ENCODE assay signal across 7 mouse cellular contexts in genomic region chr16:38092598-38092997, GRCm38 (mm10). TPM values are rescaled to one million over a fixed set of nuclear protein-coding genes. Genes with fewer than 3 reads are reported as not detected.
DNase-seq lines count a peak whose midpoint lies in the region; ATAC-seq and TF ChIP-seq lines count a peak whose summit lies in the region.

No protein-coding gene starts in this region.

- H3K79me3 ChIP-seq in C2C12 (ENCODE audit: low read depth): peaks cover 77% of the 10 kb centered on the region

- peaks cover 48% of the 10 kb centered on the region for H3K4me1 ChIP-seq in forebrain, embryonic 15.5 days
- H3K4me1 ChIP-seq in limb, embryonic 13.5 days: peaks cover 45% of the 10 kb centered on the region
- H3K4me1 ChIP-seq in olfactory bulb, adult 2 months (ENCODE audit: control insufficient read depth, insufficient read depth, low read length): peaks cover 11% of the 10 kb centered on the region

- peak overlapping the region; percentile 80 for H3K4me3 ChIP-seq in C2C12 (ENCODE audit: insufficient read depth, poor library complexity, severe bottlenecking)
- peak overlapping the region; percentile 72 for H3K4me3 ChIP-seq in forebrain, embryonic 15.5 days
- H3K4me3 ChIP-seq in limb, embryonic 13.5 days: peak overlapping the region; percentile 92
- H3K4me3 ChIP-seq in olfactory bulb, adult 2 months (ENCODE audit: insufficient read depth, low read depth, low read length): peak overlapping the region; percentile 56

- peaks cover 32% of the 10 kb centered on the region for H3K36me3 ChIP-seq in C2C12 (ENCODE audit: control insufficient read depth, insufficient read depth)
- no peaks in the 10 kb centered on the region for H3K36me3 ChIP-seq in forebrain, embryonic 15.5 days
- H3K36me3 ChIP-seq in limb, embryonic 13.5 days: no peaks in the 10 kb centered on the region; the same call in 1 of the 2 replicates

- peak; percentile 21 for DNase-seq in 3T3-L1 (ENCODE audit: low read depth, low spot score)
- DNase-seq in spleen, postnatal 4 days (ENCODE audit: low spot score in 2 of 2): no peak
- DNase-seq in spleen, postnatal 36 days (ENCODE audit: low spot score in 2 of 2): no peak

- peak overlapping the region; percentile 82 for H3K4me2 ChIP-seq in forebrain, embryonic 15.5 days (replicated peaks)
- H3K4me2 ChIP-seq in limb, embryonic 13.5 days (replicated peaks): peak overlapping the region; percentile 84

- TF ChIP-seq POLR2A in olfactory bulb, adult 2 months (IDR thresholded peaks at IDR 0.05; ENCODE audit: insufficient read depth, low read depth, low read length): no peak

- ATAC-seq in forebrain, embryonic 15.5 days (replicated peaks): no peak
- ATAC-seq in limb, embryonic 13.5 days (ENCODE audit: low FRiP score, low read depth): no peak

- under 1% methylated on average over 4 of the region's 4 CpGs for WGBS in forebrain, embryonic 15.5 days
- 12% methylated on average over 4 of the region's 4 CpGs for WGBS in limb, embryonic 13.5 days
- 2% methylated on average over 4 of the region's 4 CpGs for WGBS in olfactory bulb, adult 2 months

- H3K27ac ChIP-seq in forebrain, embryonic 15.5 days (replicated peaks): no peak overlapping the region; the same call in 1 of the 2 replicates
- no peak overlapping the region; the same call in 1 of the 2 replicates for H3K27ac ChIP-seq in limb, embryonic 13.5 days
- no peak overlapping the region for H3K27ac ChIP-seq in olfactory bulb, adult 2 months (ENCODE audit: insufficient read depth, low read depth, low read length)

- peak overlapping the region; percentile 54 for H3K9ac ChIP-seq in forebrain, embryonic 15.5 days (replicated peaks)
- H3K9ac ChIP-seq in limb, embryonic 13.5 days: peak overlapping the region; percentile 66

- no peak for TF ChIP-seq CTCF in C2C12 (IDR thresholded peaks at IDR 0.05; ENCODE audit: control insufficient read depth, insufficient read depth, insufficient read length)
- no peak for TF ChIP-seq CTCF in olfactory bulb, adult 2 months (IDR thresholded peaks at IDR 0.05; ENCODE audit: insufficient read depth, low read depth, low read length)

- peaks cover 81% of the 10 kb centered on the region for H3K79me2 ChIP-seq in C2C12 (ENCODE audit: control insufficient read depth, insufficient read depth)

- H3ac ChIP-seq in C2C12 (ENCODE audit: control insufficient read depth, insufficient read length, low read depth): peak overlapping the region; percentile 13

- H3K9me3 ChIP-seq in forebrain, embryonic 15.5 days: no peaks in the 10 kb centered on the region
- no peaks in the 10 kb centered on the region for H3K9me3 ChIP-seq in limb, embryonic 13.5 days

- H3K27me3 ChIP-seq in C2C12 (ENCODE audit: control insufficient read depth, insufficient read depth, insufficient read length): no peaks in the 10 kb centered on the region
- H3K27me3 ChIP-seq in forebrain, embryonic 15.5 days: no peaks in the 10 kb centered on the region
- H3K27me3 ChIP-seq in limb, embryonic 13.5 days: no peaks in the 10 kb centered on the region

TF ChIP-seq in C2C12, 6 proteins besides CTCF, POLR2A, EP300 and RAD21:
- TF ChIP-seq MYOG (IDR thresholded peaks at IDR 0.05; ENCODE audit: control insufficient read depth, extremely low read depth, insufficient read length) (no peak), CEBPB (IDR thresholded peaks at IDR 0.05; ENCODE audit: low read depth) (no peak), MYOD1 (IDR thresholded peaks at IDR 0.05; ENCODE audit: control insufficient read depth, insufficient read length, low read depth) (no peak), USF1 (IDR thresholded peaks at IDR 0.05; ENCODE audit: low read depth) (no peak), MAX (IDR thresholded peaks at IDR 0.05) (no peak), FOSL1 (IDR thresholded peaks at IDR 0.05; ENCODE audit: insufficient read depth, low read length, poor library complexity, severe bottlenecking) (no peak)

RNA-seq across cellular contexts. Expression of gene Gsk3b, which starts 3.8 kb away (rescaled TPM):
- polyA plus RNA-seq in C2C12 (2012; fragmentation: generic; extraction: Trizol): 12.3 TPM
- polyA plus RNA-seq in forebrain, embryonic 15.5 days (2015; fragmentation: Nextera tagmentation; extraction: Ambion mirVana): 163 TPM in 2 replicates
- polyA plus RNA-seq in limb, embryonic 13.5 days (2015; fragmentation: Nextera tagmentation; extraction: Ambion mirVana): 69.3 and 69.7 TPM in 2 replicates
- 55.0 and 135 TPM in 2 replicates for polyA plus RNA-seq in olfactory bulb, adult 2 months (2012; ENCODE audit: insufficient read depth, insufficient read length, low replicate concordance, missing spikeins)
